10 mouse cellular contexts compared by ENCODE assay signal in the genomic region with DNA sequence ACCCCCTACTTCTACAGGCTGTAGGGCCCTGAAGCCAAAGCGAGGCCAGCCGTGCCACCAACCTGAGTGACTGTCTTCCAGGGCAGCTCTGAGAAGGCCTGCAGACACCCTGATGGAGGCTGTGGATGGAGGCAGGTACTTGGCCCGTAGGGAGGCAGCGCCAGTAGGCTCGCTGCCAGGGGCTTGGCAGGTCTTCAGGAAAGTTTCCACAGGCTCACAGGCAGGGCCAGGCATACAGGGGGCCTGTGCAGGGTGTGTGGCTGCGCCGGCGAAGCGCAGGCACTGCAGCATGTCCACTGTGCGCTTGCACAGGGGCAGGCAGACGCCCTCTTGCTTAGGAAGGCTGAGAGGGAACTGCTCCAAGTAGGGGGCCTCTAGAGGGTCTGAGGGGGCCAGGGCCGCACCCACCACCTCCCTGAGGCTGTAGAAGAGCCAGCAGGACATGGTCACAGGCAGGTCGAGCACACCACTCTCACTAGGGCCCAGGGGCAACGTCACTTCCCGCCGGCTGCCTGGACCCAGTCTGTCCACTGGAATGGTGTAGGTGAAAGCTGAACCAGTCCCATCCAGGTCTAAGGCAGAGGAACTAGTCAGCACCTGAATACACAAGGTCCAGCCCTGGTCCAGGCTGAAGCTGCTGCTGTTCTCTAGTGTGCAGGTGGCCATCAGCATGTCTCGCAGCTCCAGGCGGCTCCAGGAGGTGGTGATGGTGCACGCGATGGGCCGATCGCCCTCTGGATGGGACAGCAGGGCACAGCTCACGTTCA. TPM values are rescaled to one million over a fixed set of nuclear protein-coding genes. Genes with fewer than 3 reads are reported as not detected.
A peak's percentile ranks its signal among the peaks of the same experiment; 100 is the strongest.
DNase-seq lines count a peak whose midpoint lies in the region; ATAC-seq and TF ChIP-seq lines count a peak whose summit lies in the region.
"Had no signal": no experiment of that assay in that cellular context is flagged by ENCODE, and none has a peak within 500 bp of the region (broad histone marks: within the 10 kb centered on the region; RNA-seq: fewer than 3 reads in every experiment).

No protein-coding gene starts in this region.

- H3K4me1 ChIP-seq in kidney, embryonic 14.5 days (ENCODE audit: control insufficient read depth, insufficient read depth, low read length), result peaks cover 9% of the 10 kb centered on the region
- H3K4me1 ChIP-seq in heart, embryonic 14.5 days (ENCODE audit: control insufficient read depth in 2 of 2, insufficient read depth in 2 of 2, low read length in 2 of 2), result peaks cover 8 to 33% of the 10 kb centered on the region in 2 experiments
- H3K4me1 ChIP-seq in limb, embryonic 15.5 days, result peaks cover 46% of the 10 kb centered on the region
- H3K4me1 ChIP-seq in midbrain, embryonic 11.5 days (ENCODE audit: control insufficient read depth, insufficient read depth, low read length), result peaks cover 13% of the 10 kb centered on the region

- peaks cover 72% of the 10 kb centered on the region for H3K36me3 ChIP-seq in kidney, embryonic 14.5 days (ENCODE audit: control insufficient read depth, insufficient read depth, low read length)
- H3K36me3 ChIP-seq in heart, embryonic 14.5 days (ENCODE audit: control insufficient read depth, insufficient read depth, low read length), result peaks cover 79% of the 10 kb centered on the region
- H3K36me3 ChIP-seq in limb, embryonic 15.5 days, result peaks cover 80% of the 10 kb centered on the region
- peaks cover 5% of the 10 kb centered on the region; the same call in 1 of the 2 replicates for H3K36me3 ChIP-seq in midbrain, embryonic 11.5 days (ENCODE audit: control insufficient read depth, insufficient read depth, low read length)

- H3K4me3 ChIP-seq in kidney, embryonic 14.5 days (ENCODE audit: low read length), result no peak overlapping the region
- H3K4me3 ChIP-seq in heart, embryonic 14.5 days (ENCODE audit: control insufficient read depth in 1 of 2, insufficient read depth in 1 of 2, low read depth in 1 of 2, low read length in 2 of 2), result no peak overlapping the region
- no peak overlapping the region for H3K4me3 ChIP-seq in limb, embryonic 15.5 days
- H3K4me3 ChIP-seq in midbrain, embryonic 11.5 days (ENCODE audit: low read depth, low read length), result no peak overlapping the region
- H3K4me3 ChIP-seq: erythroblast, embryonic 14.5 days; liver, embryonic 15.5 days had no signal

- H3K9ac ChIP-seq in kidney, embryonic 14.5 days (ENCODE audit: low read depth, low read length), result no peak overlapping the region
- H3K9ac ChIP-seq in heart, embryonic 14.5 days (ENCODE audit: low read length), result peak overlapping the region; percentile 55
- no peak overlapping the region for H3K9ac ChIP-seq in limb, embryonic 15.5 days
- H3K9ac ChIP-seq in midbrain, embryonic 11.5 days (ENCODE audit: low read length), result no peak overlapping the region
- H3K9ac ChIP-seq: liver, embryonic 15.5 days had no signal

- no peaks in the 10 kb centered on the region for H3K9me3 ChIP-seq in kidney, embryonic 14.5 days (ENCODE audit: control insufficient read depth, low read length)
- H3K9me3 ChIP-seq in heart, embryonic 14.5 days (ENCODE audit: control insufficient read depth, low read length), result no peaks in the 10 kb centered on the region
- H3K9me3 ChIP-seq in limb, embryonic 15.5 days, result no peaks in the 10 kb centered on the region
- no peaks in the 10 kb centered on the region for H3K9me3 ChIP-seq in midbrain, embryonic 11.5 days (ENCODE audit: control insufficient read depth, low read length)
- H3K9me3 ChIP-seq: liver, embryonic 15.5 days had no signal

- no peaks in the 10 kb centered on the region for H3K27me3 ChIP-seq in kidney, embryonic 14.5 days (ENCODE audit: control insufficient read depth, insufficient read depth, low read length)
- no peaks in the 10 kb centered on the region for H3K27me3 ChIP-seq in heart, embryonic 14.5 days (ENCODE audit: control insufficient read depth, insufficient read depth, low read length)
- H3K27me3 ChIP-seq in limb, embryonic 15.5 days, result no peaks in the 10 kb centered on the region
- H3K27me3 ChIP-seq in midbrain, embryonic 11.5 days (ENCODE audit: control insufficient read depth, insufficient read depth, low read length), result no peaks in the 10 kb centered on the region
- H3K27me3 ChIP-seq: liver, embryonic 15.5 days had no signal

- no peak for ATAC-seq in kidney, embryonic 14.5 days (ENCODE audit: low FRiP score, low TSS enrichment)
- ATAC-seq in heart, embryonic 14.5 days (ENCODE audit: insufficient number of reproducible peaks, insufficient read depth, low FRiP score, low read depth), result peak; percentile 25; the same call in 1 of the 2 replicates
- no peak for ATAC-seq in limb, embryonic 15.5 days (ENCODE audit: insufficient number of reproducible peaks, low FRiP score, low TSS enrichment, low read depth)
- no peak for ATAC-seq in midbrain, embryonic 11.5 days (ENCODE audit: low FRiP score)

- DNase-seq in kidney, adult 18-20 months, result peak; percentile 76
- peak; percentile 75 for DNase-seq in brain, embryonic 14.5 days (ENCODE audit: low read depth)
- DNase-seq in layer of hippocampus, adult 11-12 months (ENCODE audit: low spot score), result no peak
- no peak for DNase-seq in midbrain, embryonic 11.5 days (ENCODE audit: low spot score, missing footprints)
- DNase-seq: cerebellum, adult 11-12 months had no signal

- no peak overlapping the region for H3K27ac ChIP-seq in kidney, embryonic 14.5 days (ENCODE audit: low read depth, low read length)
- peak overlapping the region; percentile 5 to 77; a peak in 3 of 4 replicates for H3K27ac ChIP-seq in heart, embryonic 14.5 days (replicated peaks in 1 of 2; ENCODE audit: control insufficient read depth in 1 of 2, insufficient read depth in 1 of 2, low read depth in 2 of 2, low read length in 2 of 2)
- H3K27ac ChIP-seq in limb, embryonic 15.5 days, result peak overlapping the region; percentile 71
- H3K27ac ChIP-seq in midbrain, embryonic 11.5 days (ENCODE audit: low read depth, low read length), result no peak overlapping the region
- H3K27ac ChIP-seq: liver, embryonic 15.5 days had no signal

- TF ChIP-seq POLR2A in brain, embryonic 14.5 days (IDR thresholded peaks at IDR 0.05; ENCODE audit: borderline replicate concordance, extremely low read depth, insufficient read depth, insufficient read length, poor library complexity, severe bottlenecking), result no peak

- WGBS in kidney, embryonic 14.5 days, result 93% methylated on average over 23 of the region's 23 CpGs
- WGBS in heart, embryonic 14.5 days, result 75% methylated on average over 23 of the region's 23 CpGs
- 78% methylated on average over 23 of the region's 23 CpGs for WGBS in limb, embryonic 15.5 days
- WGBS in midbrain, embryonic 11.5 days, result 93% methylated on average over 23 of the region's 23 CpGs

- no peak overlapping the region for H3K4me2 ChIP-seq in kidney, embryonic 14.5 days (replicated peaks; ENCODE audit: low read depth, low read length)
- H3K4me2 ChIP-seq in heart, embryonic 14.5 days (ENCODE audit: low read length), result no peak overlapping the region
- no peak overlapping the region for H3K4me2 ChIP-seq in limb, embryonic 15.5 days
- H3K4me2 ChIP-seq in midbrain, embryonic 11.5 days, result no peak overlapping the region
- H3K4me2 ChIP-seq: liver, embryonic 15.5 days had no signal

- no peak for TF ChIP-seq CTCF in brain, embryonic 14.5 days (IDR thresholded peaks at IDR 0.05; ENCODE audit: borderline replicate concordance, extremely low read depth, insufficient read depth, insufficient read length)

RNA-seq across cellular contexts. Expression of a gene that starts 4.6 kb away (rescaled TPM):
- polyA plus RNA-seq in kidney, embryonic 14.5 days (2014; fragmentation: Nextera tagmentation; extraction: Ambion mirVana), result 32.1 and 40.3 TPM in 2 replicates
- polyA plus RNA-seq in brain, embryonic 14.5 days (2012; rRNA removed), result 114 and 122 TPM in 2 replicates
- polyA plus RNA-seq in heart, embryonic 14.5 days (2014; fragmentation: Nextera tagmentation; extraction: Ambion mirVana), result 30.6 and 32.8 TPM in 2 replicates
- 33.1 and 33.3 TPM in 2 replicates for polyA plus RNA-seq in limb, embryonic 15.5 days (2015; fragmentation: Nextera tagmentation; extraction: Ambion mirVana)
- 25.3 and 29.2 TPM in 2 replicates for polyA plus RNA-seq in midbrain, embryonic 11.5 days (2014; fragmentation: Nextera tagmentation; extraction: Ambion mirVana)

RNA-seq across cellular contexts. Expression of a gene that starts 12.7 kb away (rescaled TPM):
- polyA plus RNA-seq in kidney, embryonic 14.5 days (2014; fragmentation: Nextera tagmentation; extraction: Ambion mirVana), result 0.62 and 1.6 TPM in 2 replicates
- polyA plus RNA-seq in brain, embryonic 14.5 days (2012; rRNA removed), result 0.95 and 0.96 TPM in 2 replicates
- 0.62 and 1.1 TPM in 2 replicates for polyA plus RNA-seq in heart, embryonic 14.5 days (2014; fragmentation: Nextera tagmentation; extraction: Ambion mirVana)
- polyA plus RNA-seq in limb, embryonic 15.5 days (2015; fragmentation: Nextera tagmentation; extraction: Ambion mirVana), result 0.31 and 0.79 TPM in 2 replicates
- 1.4 TPM in 2 replicates for polyA plus RNA-seq in midbrain, embryonic 11.5 days (2014; fragmentation: Nextera tagmentation; extraction: Ambion mirVana)
- polyA plus RNA-seq: erythroblast, embryonic 14.5 days; liver, embryonic 15.5 days had no signal

RNA-seq across cellular contexts. Expression of a gene that starts 25.7 kb away (rescaled TPM):
- 2,303 and 2,603 TPM in 2 replicates for polyA plus RNA-seq in kidney, embryonic 14.5 days (2014; fragmentation: Nextera tagmentation; extraction: Ambion mirVana)
- 1,716 and 3,108 TPM in 2 replicates for polyA plus RNA-seq in brain, embryonic 14.5 days (2012; rRNA removed)
- 979 and 1,136 TPM in 2 replicates for polyA plus RNA-seq in heart, embryonic 14.5 days (2014; fragmentation: Nextera tagmentation; extraction: Ambion mirVana)
- 2,203 and 2,296 TPM in 2 replicates for polyA plus RNA-seq in limb, embryonic 15.5 days (2015; fragmentation: Nextera tagmentation; extraction: Ambion mirVana)
- 2,965 and 3,081 TPM in 2 replicates for polyA plus RNA-seq in midbrain, embryonic 11.5 days (2014; fragmentation: Nextera tagmentation; extraction: Ambion mirVana)

Comparison
In these comparisons a context has a peak if more than half of its experiments do, and no peak if none do; other contexts are left out.
1. DNase-seq: peak in kidney, adult 18-20 months (single experiment) and brain, embryonic 14.5 days (single experiment); none in layer of hippocampus, adult 11-12 months (single experiment) and midbrain, embryonic 11.5 days (single experiment).
2. H3K27ac ChIP-seq: peak in heart, embryonic 14.5 days (2 of 2) and limb, embryonic 15.5 days (single experiment); none in kidney, embryonic 14.5 days (single experiment) and midbrain, embryonic 11.5 days (single experiment).